ENCODE assay signal across 20 mouse cellular contexts in the genomic region with DNA sequence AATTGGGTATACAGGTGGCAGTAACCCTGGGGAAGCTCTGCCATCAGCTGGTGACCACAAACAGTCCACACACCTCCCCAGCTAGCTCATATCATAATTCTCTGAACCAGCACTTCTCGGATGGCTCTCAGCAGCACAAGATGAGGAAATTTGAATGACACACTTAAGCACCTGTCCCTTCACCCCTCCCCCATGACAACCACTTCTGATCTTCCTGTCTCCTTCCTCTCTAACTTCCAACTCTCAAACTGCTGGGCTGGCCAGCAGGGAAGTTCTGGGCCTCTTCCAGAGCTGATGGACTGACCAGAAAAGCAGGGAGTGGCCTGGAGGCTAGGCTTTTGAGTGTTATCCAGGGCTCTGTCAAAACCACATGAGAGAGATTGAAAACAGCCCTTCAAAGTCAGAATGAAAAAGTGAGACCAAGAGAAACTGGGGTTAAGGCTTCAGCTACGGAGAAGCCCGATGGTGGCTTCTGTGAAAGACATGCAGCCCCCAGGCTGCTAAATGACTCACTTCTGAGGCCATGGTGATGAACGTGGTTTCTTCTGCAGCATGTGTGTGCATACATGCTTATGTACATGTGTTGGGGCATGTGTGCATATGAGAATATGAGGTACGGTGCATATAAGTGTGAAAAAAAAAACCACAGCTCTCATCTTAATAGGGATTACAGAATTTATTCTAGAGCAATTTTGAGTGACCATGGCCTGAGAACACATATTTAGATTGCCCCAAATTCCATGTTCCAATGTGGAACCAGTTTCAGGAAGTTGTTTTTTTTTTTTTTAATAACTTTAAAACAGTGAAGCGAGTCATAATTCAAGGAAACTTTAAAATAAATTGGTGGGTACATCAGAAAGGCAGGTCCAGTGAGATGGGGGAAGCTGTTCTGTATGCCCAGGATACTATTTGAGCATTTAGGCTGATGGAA. TPM values are rescaled to one million over a fixed set of nuclear protein-coding genes. Genes with fewer than 3 reads are reported as not detected.
DNase-seq lines count a peak whose midpoint lies in the region; ATAC-seq and TF ChIP-seq lines count a peak whose summit lies in the region.
"Had no signal": no experiment of that assay in that cellular context is flagged by ENCODE, and none has a peak within 500 bp of the region (broad histone marks: within the 10 kb centered on the region; RNA-seq: fewer than 3 reads in every experiment).

No protein-coding gene starts in this region.

- WGBS in liver, embryonic 11.5 days, result 72% methylated on average over 6 of the region's 6 CpGs
- WGBS in liver, postnatal 0 days (ENCODE audit: insufficient replicate concordance), result 69% methylated on average over 6 of the region's 6 CpGs
- 28% methylated on average over 6 of the region's 6 CpGs for WGBS in thymus, adult 2 months
- 65% methylated on average over 6 of the region's 6 CpGs for WGBS in heart, embryonic 12.5 days
- 83% methylated on average over 6 of the region's 6 CpGs for WGBS in kidney, adult 2 months

- H3K4me1 ChIP-seq in liver, embryonic 11.5 days (replicated peaks; ENCODE audit: control insufficient read depth, insufficient read depth, low read length), result no peaks in the 10 kb centered on the region
- no peaks in the 10 kb centered on the region for H3K4me1 ChIP-seq in liver, postnatal 0 days (ENCODE audit: insufficient read depth)
- peaks cover 39% of the 10 kb centered on the region for H3K4me1 ChIP-seq in thymus, adult 2 months (replicated peaks; ENCODE audit: control insufficient read depth, insufficient read depth, low read length)
- no peaks in the 10 kb centered on the region for H3K4me1 ChIP-seq in heart, embryonic 12.5 days (replicated peaks)
- H3K4me1 ChIP-seq in kidney, adult 2 months (ENCODE audit: control insufficient read depth, insufficient read depth, low read length), result no peaks in the 10 kb centered on the region
- H3K4me1 ChIP-seq: embryonic facial prominence, embryonic 15.5 days; heart, embryonic 13.5 days; limb, embryonic 15.5 days; liver, embryonic 15.5 days; midbrain, embryonic 12.5 days had no signal

- TF ChIP-seq CTCF in liver, postnatal 0 days (IDR thresholded peaks at IDR 0.05; ENCODE audit: low read depth), result no peak
- no peak for TF ChIP-seq CTCF in thymus, adult 2 months (IDR thresholded peaks at IDR 0.05; ENCODE audit: borderline replicate concordance, control insufficient read depth, extremely low read depth, insufficient read depth, low read length, poor library complexity)
- no peak for TF ChIP-seq CTCF in kidney, adult 2 months (conservative IDR thresholded peaks at IDR 0.05; ENCODE audit: insufficient read depth, insufficient read length, low read depth, low read length)

- H3K27ac ChIP-seq in liver, embryonic 11.5 days (ENCODE audit: low read depth, low read length), result no peak overlapping the region
- H3K27ac ChIP-seq in liver, postnatal 0 days (ENCODE audit: low read depth), result no peak overlapping the region
- peak overlapping the region; percentile 97 for H3K27ac ChIP-seq in thymus, adult 2 months (ENCODE audit: control insufficient read depth, insufficient read depth, low read length)
- no peak overlapping the region for H3K27ac ChIP-seq in heart, embryonic 12.5 days (ENCODE audit: poor library complexity, severe bottlenecking)
- no peak overlapping the region for H3K27ac ChIP-seq in kidney, adult 2 months (ENCODE audit: insufficient read depth, low read depth, low read length)
- H3K27ac ChIP-seq: embryonic facial prominence, embryonic 15.5 days; heart, embryonic 13.5 days; hindbrain, embryonic 14.5 days; limb, embryonic 15.5 days; liver, embryonic 15.5 days; midbrain, embryonic 12.5 days had no signal

- TF ChIP-seq EP300 in liver, postnatal 0 days (IDR thresholded peaks at IDR 0.05; ENCODE audit: low read depth), result no peak

- no peak overlapping the region for H3K9ac ChIP-seq in liver, embryonic 11.5 days (ENCODE audit: low read depth, low read length)
- H3K9ac ChIP-seq in liver, postnatal 0 days (replicated peaks), result no peak overlapping the region
- H3K9ac ChIP-seq in heart, embryonic 12.5 days, result no peak overlapping the region
- H3K9ac ChIP-seq: embryonic facial prominence, embryonic 15.5 days; heart, embryonic 13.5 days; hindbrain, embryonic 14.5 days; limb, embryonic 15.5 days; liver, embryonic 15.5 days; midbrain, embryonic 12.5 days had no signal

- no peak overlapping the region for H3K4me2 ChIP-seq in liver, embryonic 11.5 days
- no peak overlapping the region for H3K4me2 ChIP-seq in liver, postnatal 0 days (ENCODE audit: low read depth, low read length)
- no peak overlapping the region for H3K4me2 ChIP-seq in heart, embryonic 12.5 days
- H3K4me2 ChIP-seq: embryonic facial prominence, embryonic 15.5 days; heart, embryonic 13.5 days; hindbrain, embryonic 14.5 days; limb, embryonic 15.5 days; liver, embryonic 15.5 days; midbrain, embryonic 12.5 days had no signal

- no peak overlapping the region for H3K4me3 ChIP-seq in liver, embryonic 11.5 days (ENCODE audit: low read depth, low read length)
- no peak overlapping the region for H3K4me3 ChIP-seq in liver, postnatal 0 days (ENCODE audit: low read depth, low read length)
- peak overlapping the region; percentile 6; the same call in 1 of the 2 replicates for H3K4me3 ChIP-seq in thymus, adult 2 months (ENCODE audit: control insufficient read depth, insufficient read depth, low read length)
- H3K4me3 ChIP-seq in heart, embryonic 12.5 days, result no peak overlapping the region
- no peak overlapping the region for H3K4me3 ChIP-seq in kidney, adult 2 months (ENCODE audit: insufficient read depth, low read depth, low read length)
- H3K4me3 ChIP-seq: embryonic facial prominence, embryonic 15.5 days; heart, embryonic 13.5 days; limb, embryonic 15.5 days; liver, embryonic 15.5 days; midbrain, embryonic 12.5 days had no signal

- DNase-seq in liver, embryonic 11.5 days (ENCODE audit: low spot score), result peak; percentile 23
- DNase-seq in liver, postnatal 0 days, result no peak
- DNase-seq in induced T-regulatory cell, adult 2 months (ENCODE audit: low read depth), result peak; percentile 79
- DNase-seq in thymus, adult 2 months, result peak; percentile 71
- peak; percentile 67 for DNase-seq in thymus, postnatal 4 days
- no peak for DNase-seq in right cerebral cortex, postnatal 36 days (ENCODE audit: low spot score in 2 of 2)
- DNase-seq in kidney, adult 2 months, result no peak
- DNase-seq: adrenal gland, postnatal 36 days; cerebellum, adult 9-11 months; heart, postnatal 36 days; kidney, postnatal 36 days had no signal

- ATAC-seq in liver, embryonic 11.5 days (replicated peaks; ENCODE audit: low FRiP score), result no peak
- no peak for ATAC-seq in liver, postnatal 0 days
- no peak for ATAC-seq in heart, embryonic 12.5 days (ENCODE audit: insufficient number of reproducible peaks, low FRiP score)
- ATAC-seq: forebrain, embryonic 14.5 days; intestine, embryonic 16.5 days had no signal

- no peaks in the 10 kb centered on the region for H3K9me3 ChIP-seq in liver, embryonic 11.5 days (ENCODE audit: control insufficient read depth, low read length)
- H3K9me3 ChIP-seq in liver, postnatal 0 days (ENCODE audit: low read length), result no peaks in the 10 kb centered on the region
- no peaks in the 10 kb centered on the region for H3K9me3 ChIP-seq in heart, embryonic 12.5 days (replicated peaks)
- H3K9me3 ChIP-seq: embryonic facial prominence, embryonic 15.5 days; heart, embryonic 13.5 days; limb, embryonic 15.5 days; liver, embryonic 15.5 days; midbrain, embryonic 12.5 days had no signal

- no peak for TF ChIP-seq POLR2A in thymus, adult 2 months (IDR thresholded peaks at IDR 0.05; ENCODE audit: control insufficient read depth, extremely low read depth, insufficient read depth, low read length, poor library complexity)
- TF ChIP-seq POLR2A in kidney, adult 2 months (IDR thresholded peaks at IDR 0.05; ENCODE audit: low read depth, low read length), result no peak

- H3K36me3 ChIP-seq in liver, embryonic 11.5 days (ENCODE audit: control insufficient read depth, insufficient read depth, low read length), result no peaks in the 10 kb centered on the region
- no peaks in the 10 kb centered on the region for H3K36me3 ChIP-seq in liver, postnatal 0 days (replicated peaks; ENCODE audit: insufficient read depth, low read length)
- no peaks in the 10 kb centered on the region for H3K36me3 ChIP-seq in thymus, adult 2 months (ENCODE audit: control insufficient read depth, insufficient read depth, low read length)
- no peaks in the 10 kb centered on the region for H3K36me3 ChIP-seq in heart, embryonic 12.5 days
- H3K36me3 ChIP-seq in kidney, adult 2 months (ENCODE audit: control insufficient read depth, insufficient read depth, low read length), result no peaks in the 10 kb centered on the region
- H3K36me3 ChIP-seq: embryonic facial prominence, embryonic 15.5 days; heart, embryonic 13.5 days; limb, embryonic 15.5 days; liver, embryonic 15.5 days; midbrain, embryonic 12.5 days had no signal

- H3K27me3 ChIP-seq in liver, embryonic 11.5 days (replicated peaks; ENCODE audit: control insufficient read depth, insufficient read depth, low read length), result no peaks in the 10 kb centered on the region
- no peaks in the 10 kb centered on the region for H3K27me3 ChIP-seq in liver, postnatal 0 days (ENCODE audit: insufficient read depth, low read length)
- no peaks in the 10 kb centered on the region for H3K27me3 ChIP-seq in thymus, adult 2 months (ENCODE audit: control insufficient read depth, insufficient read depth, low read length)
- no peaks in the 10 kb centered on the region for H3K27me3 ChIP-seq in heart, embryonic 12.5 days (replicated peaks)
- no peaks in the 10 kb centered on the region for H3K27me3 ChIP-seq in kidney, adult 2 months (replicated peaks; ENCODE audit: control insufficient read depth, insufficient read depth, low read length)
- H3K27me3 ChIP-seq: embryonic facial prominence, embryonic 15.5 days; heart, embryonic 13.5 days; limb, embryonic 15.5 days; liver, embryonic 15.5 days; midbrain, embryonic 12.5 days had no signal

RNA-seq across cellular contexts. Expression of a gene that starts 27.2 kb away (rescaled TPM):
- not detected in 2 replicates for polyA plus RNA-seq in liver, embryonic 11.5 days (2014; fragmentation: Nextera tagmentation; extraction: Ambion mirVana)
- 0.07 and 0.09 TPM in 2 replicates for polyA plus RNA-seq in liver, postnatal 0 days (2015; fragmentation: Nextera tagmentation; extraction: Ambion mirVana)
- polyA plus RNA-seq in thymus, adult 2 months (2012; rRNA removed), result 12.2 and 13.5 TPM in 2 replicates
- polyA plus RNA-seq in heart, embryonic 12.5 days (2016; fragmentation: Nextera tagmentation; extraction: Ambion mirVana), result not detected in 2 replicates
- polyA plus RNA-seq in kidney, adult 2 months (2012; rRNA removed), result 0.03 and 0.11 TPM in 2 replicates
- polyA plus RNA-seq: intestine, embryonic 16.5 days; midbrain, embryonic 12.5 days had no signal

Comparison
In these comparisons a context has a peak if more than half of its experiments do, and no peak if none do; other contexts are left out.
1. DNase-seq: peak in liver, embryonic 11.5 days (single experiment), induced T-regulatory cell, adult 2 months (single experiment), thymus, adult 2 months (single experiment) and thymus, postnatal 4 days (single experiment); none in liver, postnatal 0 days (single experiment), right cerebral cortex, postnatal 36 days (0 of 2) and kidney, adult 2 months (single experiment).
2. RNA of a gene that starts 27.2 kb away (polyA plus RNA-seq): 12.2 to 13.5 TPM in thymus, adult 2 months; 0.03 to 0.11 TPM in kidney, adult 2 months, 0.07 to 0.09 TPM in liver, postnatal 0 days, not detected in heart, embryonic 12.5 days and not detected in liver, embryonic 11.5 days; every median in the first group is over 10 times any median in the second.